Mouse (Mus musculus) granulocyte monocyte progenitor cell, adult 5-6 weeks (primary cell): ENCODE data around the gene Ccdc121. TPM values are rescaled to one million over a fixed set of nuclear protein-coding genes. Genes with fewer than 3 reads are reported as not detected.

Experiments
- ATAC-seq: replicated peaks from 2 replicates; pipeline ENCODE4 v1.8.0; 2016; ENCODE audit warnings: mild to moderate bottlenecking, moderate TSS enrichment, inconsistent platforms; ENCODE audit not compliant: poor library complexity, severe bottlenecking
- total RNA-seq, 2 experiments: library from RNA; stranded (forward) in 1 of 2; stranded (reverse) in 1 of 2; fragments of 200-712, 200-1000 nt in 1 of 2; fragments of >200 nt in 1 of 2; fragmentation: Nextera tagmentation in 1 of 2; gene quantifications; 2 replicates each; pipeline ENCODE4 v1.2.3; 2014 to 2017

Ccdc121 gene
- total RNA-seq (2014; fragmentation: Nextera tagmentation) (not detected in 2 replicates), total RNA-seq (2017) (not detected in 2 replicates)

DNA sequence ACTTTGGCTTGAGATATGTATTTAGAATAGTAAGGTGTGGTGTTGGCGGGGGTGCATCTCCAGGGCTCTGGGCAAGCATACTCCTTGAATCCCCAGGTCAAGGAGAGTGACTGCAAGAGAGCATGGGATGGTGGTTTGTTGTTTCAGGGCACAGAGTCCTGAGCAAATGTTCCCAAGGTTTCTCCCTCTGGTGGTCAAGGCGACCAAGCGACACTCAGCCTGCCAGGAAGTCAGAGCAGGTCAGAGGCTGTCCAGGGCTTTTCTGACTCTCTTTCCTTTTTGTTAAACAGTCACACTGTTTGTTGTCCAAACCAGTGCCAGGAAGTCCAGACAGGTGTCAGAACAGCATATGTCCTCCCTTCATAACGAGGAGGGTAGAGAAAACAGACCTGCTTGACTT is at the start of gene Ccdc121:
Gene Ccdc121 (minus strand): TSS at position 145 of the 400 bp plus-strand sequence.
- ATAC-seq, result no peak

DNA sequence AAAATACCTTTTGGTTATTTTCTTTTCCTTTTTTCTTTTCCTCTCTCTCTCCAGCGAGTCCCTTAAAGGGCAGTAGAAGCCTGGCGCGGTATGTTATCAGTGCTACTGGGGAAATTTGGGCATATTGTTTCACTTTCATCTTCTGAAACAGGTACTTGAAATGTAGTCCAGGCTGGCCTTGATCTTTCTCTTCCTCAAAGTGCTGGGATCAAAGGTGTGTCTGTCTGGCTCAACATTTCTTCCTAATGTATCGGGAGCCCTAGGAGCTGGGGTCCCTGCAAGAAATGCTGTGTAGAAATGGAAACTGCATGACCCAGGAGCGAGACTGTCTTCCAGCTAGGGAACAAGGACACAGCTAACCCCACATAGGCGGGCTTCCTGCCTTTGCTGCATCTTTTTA is 49.1 kb upstream of the Ccdc121 start:
- ATAC-seq, result no peak

DNA sequence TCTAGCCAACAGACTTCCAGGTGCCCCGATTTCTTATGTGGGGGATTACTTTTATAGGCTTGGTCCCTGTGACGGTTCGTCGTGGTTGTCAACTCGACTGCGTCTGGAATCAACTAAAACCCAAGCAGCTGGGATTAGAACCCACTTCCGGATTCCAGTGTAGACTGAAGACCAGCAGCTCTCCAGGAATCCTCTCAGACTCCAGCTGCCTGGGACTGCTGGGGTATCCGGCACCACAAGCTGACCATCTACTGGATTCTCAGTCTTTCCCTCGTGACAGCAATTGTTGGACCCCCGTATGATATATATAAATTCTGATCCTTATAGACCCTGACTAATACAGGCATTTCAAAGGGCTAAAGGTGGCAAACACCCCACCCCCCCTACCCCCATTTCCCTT is 48.4 kb upstream of the Ccdc121 start:
- ATAC-seq, result no peak

DNA sequence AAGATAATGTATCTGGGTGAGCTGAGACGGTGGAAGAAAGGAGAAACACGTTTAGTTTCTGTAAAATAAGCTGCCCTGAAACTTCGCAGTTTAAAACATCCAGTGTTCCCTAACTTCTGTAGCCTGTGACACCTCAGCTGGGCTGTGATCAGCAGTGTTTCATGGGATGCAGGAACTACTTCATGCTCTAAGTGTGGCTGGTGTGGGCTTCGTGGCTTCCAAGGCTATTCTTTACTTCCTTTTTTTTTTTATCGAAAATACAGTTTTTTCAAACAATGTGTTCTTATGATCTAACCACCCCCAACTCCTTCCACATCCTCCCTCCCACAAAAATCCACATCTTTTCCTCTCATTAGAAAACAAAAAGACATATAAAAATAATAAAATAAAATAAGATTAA is 44.2 kb upstream of the Ccdc121 start:
- peak; percentile 39 for ATAC-seq

DNA sequence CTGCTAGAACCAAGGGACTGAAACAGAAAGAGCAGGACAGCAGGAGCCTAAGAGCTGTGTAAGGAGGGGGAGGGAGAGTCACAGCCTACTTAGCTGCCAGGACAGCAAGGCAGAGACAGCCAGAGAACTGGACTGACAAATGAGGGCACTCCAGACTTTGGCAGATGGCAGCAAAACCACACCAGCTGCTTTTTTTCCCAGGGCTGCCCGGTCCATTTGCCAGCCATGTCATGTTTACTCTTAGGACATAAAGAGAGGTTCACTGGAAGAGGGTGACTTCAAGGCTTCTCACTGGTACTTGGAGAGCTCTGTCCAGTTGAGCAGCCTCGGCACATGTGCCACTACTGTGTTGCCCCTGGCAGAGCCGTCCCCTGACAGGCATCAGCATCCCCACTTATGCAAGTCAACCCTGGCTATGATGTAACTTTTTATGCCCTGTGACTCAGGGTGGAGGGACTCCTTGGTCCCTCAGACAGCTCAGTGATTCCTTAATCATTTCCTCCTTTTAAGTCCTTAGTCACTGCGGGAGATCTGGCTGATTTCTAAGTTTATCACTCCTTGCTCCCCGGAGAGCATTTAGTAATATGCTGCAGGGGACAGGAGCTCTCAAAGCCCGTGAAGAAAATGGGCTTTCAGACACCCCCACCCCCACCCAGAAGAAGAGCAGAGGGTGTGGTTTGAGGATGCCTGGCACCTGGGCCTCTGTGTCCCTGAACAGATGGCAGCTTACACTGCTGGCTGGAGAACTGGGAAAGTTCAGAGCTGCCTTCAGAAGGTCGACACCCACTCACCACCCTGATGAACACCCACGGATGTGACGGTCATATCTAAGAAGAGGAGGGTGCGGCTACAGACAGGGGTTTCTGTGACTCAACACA is 41.5 kb upstream of the Ccdc121 start:
- peak; percentile 90 for ATAC-seq

DNA sequence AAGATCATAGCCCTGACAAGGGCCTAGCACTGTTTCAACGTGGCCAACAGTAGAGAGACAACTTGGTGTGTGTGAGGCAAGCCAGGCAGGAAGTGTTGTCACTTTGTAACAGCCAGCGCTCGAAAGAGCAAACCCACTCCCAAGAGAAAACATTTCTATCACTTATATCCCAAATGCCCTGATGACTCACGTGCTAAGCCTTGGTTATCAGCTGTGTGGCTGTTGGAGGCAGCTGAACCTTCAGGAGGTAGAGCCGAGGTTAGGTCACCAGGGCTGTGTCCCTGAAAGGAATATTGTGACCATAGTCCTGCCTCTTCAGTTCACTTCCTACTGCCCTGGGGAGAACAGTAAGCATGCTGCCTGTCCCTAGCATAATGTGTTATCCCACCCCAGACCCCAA is 39.6 kb upstream of the Ccdc121 start:
- ATAC-seq, result peak; percentile 41

DNA sequence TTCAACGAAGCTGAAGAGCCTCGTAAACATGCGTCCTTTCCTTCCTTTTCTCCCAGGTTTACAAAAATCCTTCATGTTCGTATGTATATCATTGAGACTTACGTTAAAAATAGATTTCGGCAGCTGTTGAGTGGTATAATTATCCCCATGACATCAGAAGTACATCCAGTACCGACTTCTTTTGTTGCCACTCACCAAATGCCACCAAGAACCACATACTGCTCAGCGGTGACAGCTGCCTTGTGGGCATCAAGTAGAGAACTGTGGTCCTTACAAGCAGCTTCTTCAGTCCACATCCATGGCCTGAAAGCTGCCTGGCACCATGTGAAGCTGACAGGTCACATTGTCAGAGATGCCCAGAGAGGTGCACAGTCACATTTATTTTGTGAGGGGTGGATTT is 38.7 kb upstream of the Ccdc121 start:
- ATAC-seq, result no peak

DNA sequence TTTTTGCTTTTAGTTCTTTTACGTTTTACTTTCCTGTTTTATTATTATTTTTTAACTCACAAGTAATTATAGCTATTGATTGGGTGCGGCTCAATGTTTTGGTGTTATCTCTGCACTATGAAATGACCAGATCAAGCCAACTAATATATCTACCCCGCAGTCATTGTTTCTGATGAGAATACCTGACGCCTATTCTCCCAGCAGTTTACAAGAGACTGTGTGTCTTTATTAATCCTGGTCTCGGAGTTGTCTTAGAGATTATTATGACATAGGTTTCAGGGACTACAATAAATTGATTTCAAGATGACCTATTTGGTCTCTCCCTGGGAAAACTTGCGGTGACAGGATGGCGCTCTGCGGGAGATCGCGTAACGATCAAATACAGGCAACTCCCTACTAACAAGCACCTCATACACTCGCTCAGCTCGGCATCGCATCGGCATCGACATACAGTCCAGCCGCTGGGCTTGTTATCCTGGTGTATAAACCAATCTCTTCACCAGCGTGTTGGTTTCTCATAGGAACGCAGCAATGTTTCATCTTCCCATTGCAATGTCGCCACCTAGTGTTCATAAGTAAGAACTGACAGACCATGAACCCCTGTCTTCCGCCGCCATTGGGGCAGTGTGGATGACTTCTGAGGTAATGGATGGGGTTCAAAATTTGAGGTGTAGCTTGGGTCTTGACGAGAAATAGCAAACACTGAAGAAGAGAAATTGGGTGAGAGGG is 34.0 kb upstream of the Ccdc121 start:
- ATAC-seq, result peak; percentile 71

DNA sequence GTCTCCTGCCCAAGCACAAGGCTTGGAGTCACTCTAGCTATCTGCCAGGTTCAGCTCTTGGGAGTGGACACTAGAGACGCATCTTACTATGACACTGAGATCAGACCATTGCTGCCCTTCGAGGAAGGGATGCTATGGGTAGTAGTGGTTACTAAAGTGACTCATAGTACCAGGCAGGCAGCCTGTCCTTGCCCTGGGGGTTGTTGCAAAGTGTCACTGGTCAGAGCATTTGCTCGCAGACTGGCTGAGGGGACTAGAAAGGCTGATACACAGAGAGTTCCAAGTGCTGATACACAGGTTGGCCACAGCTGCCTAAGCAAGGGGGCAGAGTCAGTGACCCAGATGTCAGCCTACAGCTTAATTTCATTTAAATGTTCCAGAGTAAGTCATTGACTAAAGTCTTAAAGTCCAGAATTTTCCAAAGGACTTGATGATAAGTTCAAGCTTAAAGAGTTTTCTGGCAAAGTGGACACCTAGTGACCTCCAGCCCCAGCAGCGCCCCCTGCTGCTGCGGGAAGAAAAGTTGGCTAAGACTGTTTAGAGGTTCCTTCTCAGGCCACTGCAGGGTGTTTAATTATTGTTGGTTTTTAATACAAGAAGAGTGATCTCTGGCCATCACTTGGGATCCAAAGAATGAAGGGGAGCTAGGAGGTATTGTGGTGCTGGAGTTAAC is 32.6 kb upstream of the Ccdc121 start:
- ATAC-seq, result no peak

DNA sequence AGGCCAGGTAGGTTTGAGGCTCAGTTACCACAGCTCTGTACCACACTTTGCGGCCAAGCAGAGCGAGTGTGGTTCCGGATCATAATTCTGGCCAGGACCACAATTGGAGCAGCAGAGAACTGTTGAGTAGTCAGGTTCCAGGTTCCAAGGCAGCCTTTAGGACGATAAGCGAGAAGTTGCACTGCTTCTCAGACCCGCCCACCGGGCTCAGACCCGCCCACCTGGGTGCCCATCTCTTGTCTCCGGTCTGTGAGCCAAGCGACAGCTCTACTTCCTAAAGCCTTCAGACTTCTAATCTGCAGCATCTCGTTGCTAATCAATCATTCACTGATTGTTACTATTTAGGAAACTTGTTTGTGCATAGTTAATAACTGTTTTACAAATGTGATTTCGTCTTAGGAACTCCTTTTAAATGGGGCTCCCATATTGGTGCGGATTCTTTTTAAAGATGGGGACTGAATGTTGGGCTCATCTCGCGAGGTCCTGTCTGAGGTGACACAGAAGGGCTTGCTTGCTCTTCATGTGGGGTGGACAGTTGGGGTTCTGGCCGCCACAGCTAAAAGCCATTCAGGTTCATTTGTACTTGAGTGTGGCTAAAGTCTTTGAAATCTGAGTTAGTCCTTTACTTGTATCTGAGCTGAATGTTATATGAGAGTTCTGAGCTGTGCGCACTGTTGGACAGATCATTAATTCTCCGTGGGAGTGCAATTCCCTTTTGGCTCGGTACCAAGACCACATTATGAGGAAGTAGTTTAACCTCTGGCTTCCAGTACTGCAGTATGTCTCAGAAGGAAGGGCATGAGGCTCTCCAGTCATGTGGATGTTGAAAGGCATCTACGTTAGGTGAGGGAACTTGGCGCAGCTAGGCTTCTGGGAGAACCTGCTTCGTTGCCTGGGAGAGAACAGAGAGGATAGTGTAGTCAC is 28.9 kb upstream of the Ccdc121 start:
- ATAC-seq, result peak; percentile 90

DNA sequence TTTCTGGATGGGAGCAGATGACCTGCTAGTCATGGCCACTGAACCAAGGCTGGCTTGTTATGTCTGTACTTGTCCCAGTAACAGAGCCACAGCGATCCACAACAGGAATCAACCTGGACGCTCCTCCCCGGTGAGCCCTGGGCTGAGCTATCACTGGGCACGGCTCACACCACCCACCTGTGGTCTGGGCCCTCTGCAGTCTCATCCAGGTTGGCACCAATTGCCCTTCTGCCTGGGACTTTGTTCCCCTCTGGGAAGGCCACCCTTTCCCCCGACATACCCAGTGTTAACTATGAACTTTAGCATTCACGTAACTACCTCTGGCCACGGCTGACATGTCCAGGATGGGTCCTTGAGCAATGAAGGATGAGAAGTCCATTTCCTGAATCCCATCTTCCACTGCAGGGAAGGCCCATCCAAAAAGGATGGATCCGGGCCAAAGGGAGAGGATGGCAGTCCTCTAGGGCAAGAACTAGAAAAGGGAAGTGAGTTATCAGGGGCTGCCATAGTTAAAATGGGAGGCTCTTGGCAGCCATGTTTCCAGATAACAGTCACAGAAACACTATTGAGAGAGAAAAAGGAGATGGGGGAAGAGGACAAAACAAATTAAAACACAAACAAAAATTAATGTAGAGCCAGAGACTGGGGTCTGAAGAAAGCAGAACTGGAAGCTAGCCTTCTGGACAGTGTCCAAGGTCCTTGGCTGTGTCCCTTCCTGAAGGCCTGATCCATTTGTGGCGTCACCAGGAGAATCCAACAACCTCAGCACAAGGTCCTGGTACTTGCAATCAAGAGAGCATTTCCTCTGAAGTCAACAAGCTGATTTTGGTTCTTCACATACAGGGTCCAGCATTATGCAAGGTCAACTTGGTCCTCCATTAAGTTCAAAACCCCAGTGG is 26.6 kb upstream of the Ccdc121 start:
- ATAC-seq, result no peak

DNA sequence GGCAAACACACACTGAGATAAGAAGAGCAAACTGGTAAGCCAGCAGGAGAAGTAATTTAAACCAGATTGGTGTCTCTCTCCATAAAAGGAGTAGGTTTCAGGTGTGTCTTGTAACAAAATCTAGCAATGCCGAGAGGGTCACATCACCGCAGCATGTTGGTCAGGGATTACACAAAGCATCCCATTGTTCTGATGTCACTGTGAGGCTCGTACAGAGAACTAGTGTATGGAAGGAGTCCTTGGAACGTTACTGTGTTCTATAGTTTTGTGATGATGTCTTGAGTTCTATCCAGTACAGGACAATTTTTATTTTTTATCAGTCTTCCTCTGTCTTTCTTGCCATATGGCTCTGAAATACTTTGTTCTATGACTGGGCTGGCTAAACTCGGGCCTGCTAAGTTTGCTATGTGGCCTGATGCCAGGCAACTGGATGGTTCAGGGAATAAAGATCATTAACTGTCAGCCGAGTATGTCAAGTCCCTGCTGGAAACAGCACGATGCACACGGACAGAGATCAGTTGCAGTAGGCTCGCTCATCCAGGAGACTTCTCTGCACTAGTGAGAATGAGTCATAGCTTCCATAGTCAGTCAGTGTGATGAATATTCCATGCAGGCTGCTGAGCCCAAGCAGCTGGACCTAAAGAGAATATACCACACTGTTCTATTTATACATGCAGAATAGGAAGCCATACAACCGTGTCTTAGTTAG is 24.1 kb upstream of the Ccdc121 start:
- no peak for ATAC-seq

DNA sequence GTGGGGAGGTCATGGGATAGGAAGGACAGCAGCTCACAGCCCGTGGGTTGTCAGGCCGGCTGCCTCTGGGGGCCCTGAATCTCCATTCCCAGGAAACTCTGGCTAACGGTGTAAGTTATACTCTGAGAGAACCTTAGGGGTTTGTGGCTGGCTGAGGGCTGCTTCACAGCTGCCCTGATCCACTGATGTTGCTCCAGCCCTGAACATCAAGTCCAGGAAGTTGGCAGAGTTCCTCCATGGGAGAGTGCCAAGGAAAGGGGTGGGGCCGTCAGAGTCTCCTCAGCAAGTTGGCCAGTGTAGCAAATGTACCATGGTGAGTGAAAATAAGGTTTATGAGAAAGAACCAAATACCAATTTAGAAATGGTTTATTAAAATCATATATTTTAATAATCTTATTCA is 18.1 kb upstream of the Ccdc121 start:
- no peak for ATAC-seq

DNA sequence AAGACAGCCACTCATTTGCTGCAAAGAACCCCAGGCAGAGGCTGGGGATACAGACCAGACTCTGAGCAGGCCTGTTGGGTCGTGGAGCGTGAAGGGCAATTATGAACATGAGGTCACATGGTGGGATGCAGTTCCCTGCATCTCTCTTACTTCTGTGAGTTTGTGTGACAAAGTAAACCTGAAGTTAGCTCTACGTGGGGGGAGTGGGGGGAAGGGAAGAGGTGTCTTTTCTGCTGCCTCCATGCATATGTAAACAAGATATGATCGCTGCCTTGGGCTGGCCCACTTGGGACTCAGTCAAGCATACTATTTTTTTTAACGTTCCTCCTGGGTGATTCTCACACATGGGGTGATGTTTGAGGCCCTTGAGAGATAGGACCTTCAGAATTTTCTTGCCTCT is 14.7 kb upstream of the Ccdc121 start:
- ATAC-seq, result no peak

DNA sequence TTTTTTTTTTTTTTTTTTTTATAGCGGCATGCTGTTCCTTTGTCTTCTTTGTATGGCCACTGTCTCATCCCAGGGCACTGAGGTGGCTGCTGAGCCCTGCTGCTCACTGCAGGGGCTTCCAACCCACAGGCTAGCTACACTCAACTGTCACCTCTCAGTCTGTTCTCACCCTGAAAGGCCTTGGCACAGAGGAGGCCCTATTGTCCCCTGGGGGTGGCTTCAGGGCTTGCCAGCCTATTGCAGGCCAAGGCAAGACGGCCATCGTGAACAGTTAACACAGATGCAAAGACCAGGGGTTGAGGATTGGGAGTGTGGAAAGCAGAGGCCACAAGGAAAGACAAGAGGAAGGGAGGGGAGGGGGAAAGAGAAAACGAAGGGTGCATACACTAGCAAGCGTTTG is 12.6 kb upstream of the Ccdc121 start:
- no peak for ATAC-seq

DNA sequence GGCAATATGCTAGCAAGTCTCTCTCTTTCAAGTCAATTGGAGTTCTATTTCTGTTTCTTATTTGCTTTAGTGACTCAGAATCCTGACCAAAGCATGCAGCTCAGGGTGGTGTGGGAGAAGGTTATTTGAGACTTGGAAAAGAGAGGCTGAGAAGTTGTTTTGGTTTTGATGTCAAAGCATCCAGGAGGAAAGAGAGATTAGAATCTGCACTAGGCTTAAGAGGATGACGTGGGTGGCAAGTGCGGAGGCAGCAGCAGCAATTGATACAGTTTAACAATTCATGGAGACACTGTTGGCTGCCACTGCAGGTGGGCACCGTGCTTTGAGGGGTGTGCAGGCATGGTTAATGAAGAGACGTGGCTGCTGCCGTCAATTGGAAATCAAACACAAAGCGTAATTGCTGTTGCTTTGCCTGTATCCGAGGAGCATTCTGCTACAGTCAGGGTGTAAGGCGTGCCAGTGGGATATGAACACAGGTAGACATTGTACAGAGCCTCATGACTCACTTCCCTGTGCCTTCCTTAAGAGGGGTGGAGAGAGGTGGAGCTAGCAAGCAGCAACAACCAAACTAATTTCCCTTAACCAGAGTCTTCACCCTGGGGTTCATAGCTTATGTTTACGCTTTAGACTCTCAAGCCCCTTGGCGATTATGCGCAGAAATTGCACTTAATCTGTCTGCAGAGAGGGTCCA is 10.3 kb upstream of the Ccdc121 start:
- ATAC-seq, result no peak

DNA sequence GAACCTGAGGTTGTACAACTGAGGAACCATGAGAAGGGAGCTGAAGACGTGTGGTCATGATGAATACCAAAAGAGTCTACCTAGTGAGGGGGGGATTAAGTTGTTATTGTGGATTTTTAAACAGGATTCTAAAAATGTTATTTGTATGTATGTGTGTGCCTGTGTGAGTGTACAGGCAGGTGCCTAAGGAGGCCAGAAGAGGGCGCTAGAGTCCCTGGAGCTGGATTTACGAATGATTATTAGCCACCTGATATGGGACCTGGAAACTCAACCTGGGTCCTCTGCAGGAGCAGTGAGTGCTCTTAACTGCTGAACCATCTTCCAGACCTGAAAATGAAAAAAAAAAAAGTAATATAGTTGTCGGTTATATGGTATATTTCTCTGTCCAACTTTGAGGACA is 7.9 kb upstream of the Ccdc121 start:
- ATAC-seq, result no peak

DNA sequence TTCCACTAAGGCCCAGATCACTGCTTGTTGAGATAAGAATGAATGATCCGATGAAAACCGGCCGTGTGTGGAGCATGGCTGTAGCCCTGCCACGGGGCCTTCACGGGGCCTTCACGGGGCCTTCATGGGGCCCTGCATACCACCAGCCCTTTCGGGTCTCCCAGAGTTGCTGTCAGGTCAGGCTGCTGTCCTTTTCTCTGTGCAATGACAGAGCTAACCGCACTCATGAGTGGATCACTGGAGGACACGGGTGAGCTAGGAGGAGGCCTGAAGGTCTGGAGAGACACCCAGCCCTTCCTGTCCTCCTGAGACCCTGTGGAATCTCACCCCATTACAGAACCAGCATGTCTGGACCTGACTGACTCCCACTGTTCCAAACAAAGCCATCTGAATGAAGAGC is 6.8 kb upstream of the Ccdc121 start:
- ATAC-seq, result no peak
